Mouse (Mus musculus) intestine, postnatal 0 days (tissue): Measurements from ENCODE around the gene Mrpl36. TPM values are rescaled to one million over a fixed set of nuclear protein-coding genes. Genes with fewer than 3 reads are reported as not detected.
A peak's percentile ranks its signal among the peaks of the same experiment; 100 is the strongest.

Experiments used
- ATAC-seq: fragments of 200-750 bp; cut with Nextera tagmentation; 2 replicates; pipeline ENCODE4 v1.8.0; 2017; ENCODE audit warnings: mild to moderate bottlenecking, moderate TSS enrichment, moderate library complexity
- H3K27ac ChIP-seq: fragments of 300-500 bp; sonication (generic); 2 replicates; pipeline ENCODE4 v1.5.1; 2014; ENCODE audit warnings: mild to moderate bottlenecking, low read depth, low read length, moderate library complexity
- H3K27me3 ChIP-seq: fragments of 300-500 bp; sonication (generic); replicated peaks from 2 replicates; pipeline ENCODE4 v1.6.1; 2014; ENCODE audit warnings: low read length, mixed read lengths; ENCODE audit not compliant: control insufficient read depth, insufficient read depth
- H3K36me3 ChIP-seq: fragments of 300-500 bp; sonication (generic); 2 replicates; pipeline ENCODE4 v1.6.1; 2014; ENCODE audit warnings: mild to moderate bottlenecking, moderate library complexity; ENCODE audit not compliant: control insufficient read depth, insufficient read depth
- H3K4me1 ChIP-seq: fragments of 300-500 bp; sonication (generic); replicated peaks from 2 replicates; pipeline ENCODE4 v1.6.1; 2014; ENCODE audit warnings: antibody characterized with exemption, low read length, mixed read lengths; ENCODE audit not compliant: control insufficient read depth, insufficient read depth
- H3K4me2 ChIP-seq: fragments of 300-500 bp; sonication (generic); replicated peaks from 2 replicates; pipeline ENCODE4 v1.6.1; 2014; ENCODE audit warnings: low read depth, mild to moderate bottlenecking, moderate library complexity
- H3K4me3 ChIP-seq: fragments of 300-500 bp; sonication (generic); 2 replicates; pipeline ENCODE4 v1.5.1; 2014; ENCODE audit warnings: low read depth, low read length
- H3K9ac ChIP-seq: fragments of 300-500 bp; sonication (generic); 2 replicates; pipeline ENCODE4 v1.6.1; 2014; ENCODE audit warnings: mild to moderate bottlenecking, low read depth, low read length
- H3K9me3 ChIP-seq: fragments of 300-500 bp; sonication (generic); 2 replicates; pipeline ENCODE4 v1.6.1; 2016; ENCODE audit warnings: mixed run types; ENCODE audit not compliant: control insufficient read depth
- CTCF ChIP-seq: sonication (generic); IDR thresholded peaks from 2 replicates; pipeline ENCODE4 v1.5.1; 2016; ENCODE audit warnings: low read depth, mild to moderate bottlenecking, control low read depth, antibody characterized with exemption, moderate library complexity
- WGBS: fragments of 180-500 bp; shearing (Covaris S2); extraction: QIAGEN DNeasy Blood & Tissue Kit; methylation state at CpG from one replicate; pipeline ENCODE4 v1.1.7; 2014; 5-methylcytosine and 5-hydroxymethylcytosine counted together
- polyA plus RNA-seq: library from polyadenylated mRNA; unstranded; fragments of >200 nt; fragmentation: Nextera tagmentation; extraction: Ambion mirVana; gene quantifications from 2 replicates; pipeline ENCODE4 v1.2.1, GENCODE M21; 2015

Mrpl36 gene
- polyA plus RNA-seq, 1 experiment from 2014 or later = 117 TPM

GRCm38 (mm10) chr13:73336753-73337152, 8.4 kb downstream of the Mrpl36 start:
- Histone ChIP-seq H3K27ac (no peak overlapping the region), H3K4me1 (no peaks in the 10 kb centered on the region), H3K9me3 (no peaks in the 10 kb centered on the region), H3K36me3 (no peaks in the 10 kb centered on the region; the same call in 1 of the 2 replicates), H3K9ac (no peak overlapping the region), H3K27me3 (no peaks in the 10 kb centered on the region), H3K4me2 (no peak overlapping the region), H3K4me3 (no peak overlapping the region)
- ATAC-seq = no peak
- WGBS = 38% methylated on average over 7 of the region's 7 CpGs
- no peak for TF ChIP-seq CTCF

GRCm38 (mm10) chr13:73345102-73345890, 17.0 kb downstream of the Mrpl36 start:
- Histone ChIP-seq H3K9me3 (no peaks in the 10 kb centered on the region), H3K9ac (no peak overlapping the region), H3K27ac (no peak overlapping the region), H3K4me1 (no peaks in the 10 kb centered on the region), H3K36me3 (no peaks in the 10 kb centered on the region), H3K4me2 (no peak overlapping the region), H3K27me3 (no peaks in the 10 kb centered on the region), H3K4me3 (no peak overlapping the region)
- ATAC-seq = no peak
- peak; percentile 55 for TF ChIP-seq CTCF
- 76% methylated on average over 9 of the region's 9 CpGs for WGBS

GRCm38 (mm10) chr13:73346131-73346530, 17.8 kb downstream of the Mrpl36 start:
- no peak overlapping the region for H3K4me3 ChIP-seq
- WGBS = 21% methylated on average over 2 of the region's 2 CpGs
- H3K4me1 ChIP-seq = no peaks in the 10 kb centered on the region
- no peaks in the 10 kb centered on the region for H3K36me3 ChIP-seq
- no peak for ATAC-seq
- no peak overlapping the region for H3K9ac ChIP-seq
- H3K27me3 ChIP-seq = no peaks in the 10 kb centered on the region
- H3K9me3 ChIP-seq = no peaks in the 10 kb centered on the region
- no peak overlapping the region for H3K27ac ChIP-seq
- H3K4me2 ChIP-seq = no peak overlapping the region
- no peak for TF ChIP-seq CTCF

GRCm38 (mm10) chr13:73346743-73347142, 18.4 kb downstream of the Mrpl36 start:
- Histone ChIP-seq H3K27me3 (no peaks in the 10 kb centered on the region), H3K9ac (no peak overlapping the region), H3K36me3 (no peaks in the 10 kb centered on the region), H3K4me1 (no peaks in the 10 kb centered on the region), H3K27ac (no peak overlapping the region), H3K9me3 (no peaks in the 10 kb centered on the region), H3K4me3 (no peak overlapping the region), H3K4me2 (no peak overlapping the region)
- 84% methylated on average over 4 of the region's 4 CpGs for WGBS
- TF ChIP-seq CTCF = no peak
- no peak for ATAC-seq

GRCm38 (mm10) chr13:73347171-73347570, 18.9 kb downstream of the Mrpl36 start:
- Histone ChIP-seq H3K4me1 (no peaks in the 10 kb centered on the region), H3K27ac (no peak overlapping the region), H3K4me2 (no peak overlapping the region), H3K9me3 (no peaks in the 10 kb centered on the region), H3K9ac (no peak overlapping the region), H3K27me3 (no peaks in the 10 kb centered on the region), H3K36me3 (no peaks in the 10 kb centered on the region), H3K4me3 (no peak overlapping the region)
- no peak for TF ChIP-seq CTCF
- no peak for ATAC-seq
- 58% methylated on average over 3 of the region's 3 CpGs for WGBS

- Histone ChIP-seq H3K4me3 (no peak overlapping the region), H3K4me1 (no peaks in the 10 kb centered on the region), H3K36me3 (no peaks in the 10 kb centered on the region), H3K4me2 (no peak overlapping the region), H3K27me3 (no peaks in the 10 kb centered on the region), H3K9ac (no peak overlapping the region), H3K9me3 (no peaks in the 10 kb centered on the region), H3K27ac (no peak overlapping the region)
- ATAC-seq = no peak
- WGBS = 78% methylated on average over 7 of the region's 7 CpGs
- no peak for TF ChIP-seq CTCF
Measured at GRCm38 (mm10) chr13:73347922-73348650, 19.8 kb downstream of the Mrpl36 start.
